Mouse (Mus musculus) liver, embryonic 14.5 days (tissue): ENCODE measurements around the gene Fam19a2. TPM values are rescaled to one million over a fixed set of nuclear protein-coding genes. Genes with fewer than 3 reads are reported as not detected.

Experiments used
- ATAC-seq: fragments of 200-750 bp; cut with Nextera tagmentation; 2 replicates; pipeline ENCODE4 v1.8.0; 2017; ENCODE audit warnings: moderate number of reproducible peaks, mild to moderate bottlenecking, moderate library complexity; ENCODE audit not compliant: insufficient read depth
- DNase-seq, 3 experiments: peaks; one replicate each; pipeline ENCODE4 v3.0.0-alpha.2; 2012 to 2013; ENCODE audit warnings: low read depth in 3 of 3, low spot score in 3 of 3
- H3K27ac ChIP-seq: fragments of 300-500 bp; sonication (generic); 2 replicates; pipeline ENCODE4 v1.5.1; 2014; ENCODE audit warnings: moderate library complexity, mild to moderate bottlenecking, control low read depth, inconsistent platforms
- H3K27me3 ChIP-seq: fragments of 300-500 bp; sonication (generic); 2 replicates; pipeline ENCODE4 v1.6.1; 2014; ENCODE audit warnings: mild to moderate bottlenecking, low read length, moderate library complexity; ENCODE audit not compliant: control insufficient read depth, insufficient read depth
- H3K36me3 ChIP-seq: fragments of 300-500 bp; sonication (generic); replicated peaks from 2 replicates; pipeline ENCODE4 v1.6.1; 2014; ENCODE audit warnings: low read depth; ENCODE audit not compliant: control insufficient read depth, insufficient read depth
- H3K4me1 ChIP-seq, 2 experiments: fragments of 200-500 bp in 1 of 2; fragments of 300-500 bp in 1 of 2; sonication (generic) in 1 of 2; replicated peaks; 2 replicates each; pipeline ENCODE4 v1.6.1; 2012 to 2014; ENCODE audit warnings: antibody characterized with exemption in 1 of 2, inconsistent platforms in 1 of 2, low read length in 1 of 2; ENCODE audit not compliant: control insufficient read depth in 2 of 2, insufficient read depth in 2 of 2
- H3K4me2 ChIP-seq: fragments of 300-500 bp; sonication (generic); 2 replicates; pipeline ENCODE4 v1.6.1; 2014; ENCODE audit warnings: low read depth, mild to moderate bottlenecking, control low read depth, moderate library complexity
- H3K4me3 ChIP-seq, 2 experiments: fragments of 200-500 bp in 1 of 2; fragments of 300-500 bp in 1 of 2; sonication (generic) in 1 of 2; 2 replicates each; pipeline ENCODE4 v1.5.1; 2012 to 2014; ENCODE audit warnings: low read depth in 2 of 2, low read length in 2 of 2, mild to moderate bottlenecking in 2 of 2, control low read depth in 1 of 2, inconsistent platforms in 1 of 2, moderate library complexity in 1 of 2; ENCODE audit not compliant: insufficient read depth in 1 of 2
- H3K9ac ChIP-seq: fragments of 300-500 bp; sonication (generic); replicated peaks from 2 replicates; pipeline ENCODE4 v1.6.1; 2014; ENCODE audit warnings: mild to moderate bottlenecking, control low read depth, moderate library complexity
- H3K9me3 ChIP-seq: fragments of 300-500 bp; sonication (generic); 2 replicates; pipeline ENCODE4 v1.6.1; 2016; ENCODE audit warnings: low read length, mixed read lengths; ENCODE audit not compliant: control insufficient read depth
- CTCF ChIP-seq: IDR thresholded peaks from 2 replicates; pipeline ENCODE4 v1.5.1; 2016; ENCODE audit warnings: antibody characterized with exemption, low read depth, control low read depth
- EP300 ChIP-seq: IDR thresholded peaks from 2 replicates; pipeline ENCODE4 v1.6.1; 2016; ENCODE audit warnings: antibody characterized with exemption, low read depth
- WGBS: fragments of 180-500 bp; shearing (Covaris S2); extraction: QIAGEN DNeasy Blood & Tissue Kit; methylation state at CpG from one replicate; pipeline ENCODE4 v1.1.7; 2014; ENCODE audit not compliant: insufficient replicate concordance; 5-methylcytosine and 5-hydroxymethylcytosine counted together
- polyA plus RNA-seq, 2 experiments: library from polyadenylated mRNA; depleted of rRNA in 1 of 2; stranded (reverse) in 1 of 2; unstranded in 1 of 2; fragments of >200 nt; fragmentation: Nextera tagmentation in 1 of 2; extraction: Ambion mirVana in 1 of 2; gene quantifications; 2 replicates each; pipeline versions ENCODE4 v1.2.1 to v1.2.3; 2012 to 2014

Gene Fam19a2
- polyA plus RNA-seq, 2 experiments, result 0.12 to 0.20 TPM

DNA sequence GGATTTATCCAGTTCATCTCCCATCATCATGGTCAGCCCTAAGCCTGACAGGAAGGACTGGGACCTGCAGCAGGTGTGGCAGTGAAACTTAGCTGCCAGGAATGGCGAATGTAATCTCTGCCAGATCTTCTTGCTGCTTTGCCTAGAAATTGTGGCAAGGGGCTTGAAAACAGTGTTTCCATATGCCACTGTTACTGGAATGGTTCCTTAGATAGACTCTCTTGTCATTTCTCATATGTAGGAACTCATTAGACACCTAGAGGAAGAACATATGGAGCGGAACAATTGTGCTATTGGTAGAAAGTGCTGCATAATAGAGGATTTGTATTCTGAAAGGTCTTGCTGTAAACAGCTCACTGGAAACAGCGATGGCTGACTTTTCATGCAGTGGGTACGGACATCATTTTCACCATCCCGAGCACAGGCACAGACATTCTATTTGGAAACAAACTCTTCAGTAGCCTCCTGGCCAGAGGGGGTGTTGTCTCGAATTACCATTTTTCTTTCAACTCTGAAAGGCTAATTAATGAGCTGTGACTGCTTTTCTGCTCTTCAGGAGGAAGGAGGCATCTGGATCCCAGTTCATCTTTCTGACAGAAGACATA, 488.0 kb downstream of the Fam19a2 start:
- Histone ChIP-seq H3K4me3 (no peak overlapping the region), H3K4me1 (no peaks in the 10 kb centered on the region), H3K9me3 (no peaks in the 10 kb centered on the region), H3K9ac (no peak overlapping the region), H3K27ac (no peak overlapping the region), H3K27me3 (no peaks in the 10 kb centered on the region), H3K4me2 (no peak overlapping the region), H3K36me3 (no peaks in the 10 kb centered on the region)
- ATAC-seq, result no peak
- 50% methylated on average over 6 of the region's 6 CpGs for WGBS
- TF ChIP-seq EP300 (no peak), CTCF (no peak)
- no peak for DNase-seq

DNA sequence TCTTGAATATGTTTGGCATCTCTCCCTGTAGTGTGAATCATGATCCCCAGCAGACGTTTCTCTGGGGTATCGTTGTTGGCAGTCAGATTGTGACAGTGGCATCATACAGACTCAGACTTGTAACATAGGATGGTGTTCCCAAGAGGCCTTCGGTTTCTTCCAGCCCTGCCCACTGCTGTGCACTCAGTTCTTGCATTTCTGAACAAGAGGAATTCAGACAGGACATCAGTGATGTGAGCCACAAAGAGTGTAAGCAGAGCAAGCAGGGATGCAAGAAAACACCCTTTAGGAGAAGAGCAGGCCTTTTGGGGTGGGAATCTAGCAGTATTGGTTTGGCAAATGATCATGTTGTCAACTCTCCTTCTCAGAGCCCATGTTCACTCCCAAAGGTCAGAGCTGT, 489.0 kb downstream of the Fam19a2 start:
- H3K27me3 ChIP-seq, result no peaks in the 10 kb centered on the region
- no peaks in the 10 kb centered on the region for H3K36me3 ChIP-seq
- 52% methylated on average over 3 of the region's 3 CpGs for WGBS
- H3K27ac ChIP-seq, result no peak overlapping the region
- H3K9me3 ChIP-seq, result no peaks in the 10 kb centered on the region
- no peak overlapping the region for H3K4me2 ChIP-seq
- TF ChIP-seq CTCF (no peak), EP300 (no peak)
- H3K4me3 ChIP-seq, result no peak overlapping the region
- H3K4me1 ChIP-seq, result no peaks in the 10 kb centered on the region
- ATAC-seq (no peak), DNase-seq (no peak)
- no peak overlapping the region for H3K9ac ChIP-seq

DNA sequence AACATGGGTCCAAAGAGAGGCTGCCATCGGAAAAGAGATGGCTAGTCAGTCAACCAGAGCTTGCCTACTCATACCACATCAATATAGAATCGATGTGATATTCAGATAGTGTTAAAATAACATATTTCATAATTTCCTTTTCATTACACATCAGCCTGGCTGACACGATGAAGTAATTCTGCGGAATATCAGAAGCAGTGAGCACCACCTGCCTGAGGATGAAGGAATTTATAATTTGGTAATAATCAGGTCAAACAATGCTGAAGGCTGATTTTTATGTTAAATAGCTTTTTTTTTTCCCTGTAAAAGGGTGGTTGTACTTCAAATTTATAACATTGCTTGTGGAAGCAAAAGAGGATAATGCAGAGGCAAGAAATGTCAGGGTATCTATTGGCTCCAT, 490.2 kb downstream of the Fam19a2 start:
- WGBS, result 56% methylated on average over 4 of the region's 4 CpGs
- ATAC-seq (no peak), DNase-seq (no peak)

DNA sequence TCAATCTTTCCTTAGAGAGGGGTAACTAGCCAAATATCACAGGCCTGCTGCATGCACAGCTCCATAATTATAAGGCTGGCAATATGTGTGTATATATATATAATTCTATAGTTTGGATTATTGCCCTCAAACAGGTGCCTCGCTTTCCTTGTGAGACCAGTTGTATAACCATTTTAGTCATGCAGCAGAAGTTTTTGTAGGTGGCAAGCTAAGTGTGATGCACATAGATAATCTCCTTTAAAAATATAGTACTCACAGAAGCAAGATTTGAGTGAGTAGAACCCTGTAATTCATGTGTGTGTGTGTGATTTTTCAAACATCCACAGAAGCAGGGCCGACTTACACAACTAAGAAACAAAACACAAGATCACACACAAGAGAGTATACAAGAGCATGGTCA, 525.6 kb downstream of the Fam19a2 start:
- Histone ChIP-seq H3K9ac (no peak overlapping the region), H3K4me2 (no peak overlapping the region), H3K36me3 (no peaks in the 10 kb centered on the region), H3K27ac (no peak overlapping the region), H3K27me3 (no peaks in the 10 kb centered on the region), H3K4me3 (no peak overlapping the region), H3K9me3 (no peaks in the 10 kb centered on the region), H3K4me1 (0 out of 4 replicates have a peak, but pooled peaks cover 0 to 1% of the 10 kb centered on the region in 2 experiments)
- TF ChIP-seq EP300, result no peak
- TF ChIP-seq CTCF, result no peak
- ATAC-seq, result no peak
- DNase-seq, result no peak
- 51% methylated on average over 2 of the region's 2 CpGs for WGBS

More for the DNA sequence above, 490.2 kb downstream of the Fam19a2 start:
- Histone ChIP-seq H3K36me3 (no peaks in the 10 kb centered on the region), H3K4me3 (no peak overlapping the region), H3K4me2 (no peak overlapping the region), H3K9ac (no peak overlapping the region), H3K27ac (no peak overlapping the region), H3K27me3 (no peaks in the 10 kb centered on the region), H3K4me1 (no peaks in the 10 kb centered on the region), H3K9me3 (no peaks in the 10 kb centered on the region)
- TF ChIP-seq CTCF, result no peak
- no peak for TF ChIP-seq EP300

Other genes with a start within 250 kb of the Fam19a2 start
- gene Mon2, start 187.5 kb upstream of the Fam19a2 start, polyA plus RNA-seq (2012; rRNA removed), result 9.1 and 12.6 TPM in 2 replicates
- gene Mon2, start 187.5 kb upstream of the Fam19a2 start, polyA plus RNA-seq (2014; fragmentation: Nextera tagmentation; extraction: Ambion mirVana), result 9.8 and 12.0 TPM in 2 replicates
- gene Usp15, start 67.0 kb upstream of the Fam19a2 start, polyA plus RNA-seq (2012; rRNA removed), result 24.9 and 44.2 TPM in 2 replicates
- gene Usp15, start 67.0 kb upstream of the Fam19a2 start, polyA plus RNA-seq (2014; fragmentation: Nextera tagmentation; extraction: Ambion mirVana), result 94.2 and 104 TPM in 2 replicates